Mouse (Mus musculus) left cerebral cortex, postnatal 25 days (tissue): ENCODE results near the gene Ubxn6. TPM values are rescaled to one million over a fixed set of nuclear protein-coding genes. Genes with fewer than 3 reads are reported as not detected.

ENCODE experiments used
- total RNA-seq, 2 experiments: library from RNA; stranded (reverse); gene quantifications; 2 replicates each; pipeline ENCODE4 v1.2.3; 2021

The Ubxn6 gene
- total RNA-seq, 2 experiments from 2014 or later, result 77.0 to 77.7 TPM

Other genes with a start within 250 kb of the Ubxn6 start
- gene Zfp119a, start 196.1 kb downstream of the Ubxn6 start, total RNA-seq, result 1 to 10 TPM; 7.1 TPM
- gene Zfp959, start 182.9 kb downstream of the Ubxn6 start, total RNA-seq, result 1 to 10 TPM; 7.6 to 7.7 TPM
- gene Zfp119b, start 125.5 kb downstream of the Ubxn6 start, total RNA-seq, result 1 to 10 TPM; 3.5 to 4.0 TPM
- 1 to 10 TPM; 2.1 to 2.5 TPM for gene Ebi3, start 122.4 kb downstream of the Ubxn6 start, total RNA-seq
- gene Yju2, start 115.9 kb downstream of the Ubxn6 start, total RNA-seq, result 10 to 100 TPM; 15.0 to 15.3 TPM
- gene Shd, start 104.6 kb downstream of the Ubxn6 start, total RNA-seq, result 10 to 100 TPM; 30.9 to 34.4 TPM
- gene Fsd1, start 88.5 kb downstream of the Ubxn6 start, total RNA-seq, result 10 to 100 TPM; 70.5 to 78.8 TPM
- gene Stap2, start 69.4 kb downstream of the Ubxn6 start, total RNA-seq, result 1 to 10 TPM; 1.9 to 3.0 TPM
- 100 to 1,000 TPM in 1 of 2 experiments, 10 to 100 TPM in 1; 97.4 to 104 TPM for gene Mpnd, start 69.3 kb downstream of the Ubxn6 start, total RNA-seq
- 10 to 100 TPM; 44.5 to 47.8 TPM for gene Sh3gl1, start 38.4 kb downstream of the Ubxn6 start, total RNA-seq
- 1 to 10 TPM; 1.7 to 1.9 TPM for gene Chaf1a, start 34.6 kb downstream of the Ubxn6 start, total RNA-seq
- 100 to 1,000 TPM in 1 of 2 experiments, 10 to 100 TPM in 1; 90.8 to 109 TPM for gene Hdgfl2, start 4.6 kb upstream of the Ubxn6 start, total RNA-seq
- 1 to 10 TPM; 1.4 to 1.6 TPM for gene Plin4, start 34.8 kb upstream of the Ubxn6 start, total RNA-seq
- under 1 TPM; 0.64 to 0.87 TPM for gene Plin5, start 42.6 kb upstream of the Ubxn6 start, total RNA-seq
- 1 to 10 TPM; 3.1 to 3.5 TPM for gene Lrg1, start 47.0 kb upstream of the Ubxn6 start, total RNA-seq
- 100 to 1,000 TPM; 131 TPM for gene Sema6b, start 65.3 kb upstream of the Ubxn6 start, total RNA-seq
- 1 to 10 TPM; 7.8 to 8.9 TPM for gene Tnfaip8l1, start 87.4 kb upstream of the Ubxn6 start, total RNA-seq
- gene Mydgf, start 108.9 kb upstream of the Ubxn6 start, total RNA-seq, result 10 to 100 TPM; 40.5 to 42.1 TPM
- gene Dpp9, start 143.9 kb upstream of the Ubxn6 start, total RNA-seq, result 10 to 100 TPM; 68.3 to 71.4 TPM
- 10 to 100 TPM; 33.5 to 34.1 TPM for gene Fem1a, start 181.8 kb upstream of the Ubxn6 start, total RNA-seq
- gene Ticam1, start 201.8 kb upstream of the Ubxn6 start, total RNA-seq, result 1 to 10 TPM; 5.2 to 5.4 TPM
- 10 to 100 TPM in 1 of 2 experiments, 1 to 10 TPM in 1; 7.6 to 10.3 TPM for gene Plin3, start 217.8 kb upstream of the Ubxn6 start, total RNA-seq
- not detected for gene Arrdc5, start 225.3 kb upstream of the Ubxn6 start, total RNA-seq
- gene Uhrf1, start 228.3 kb upstream of the Ubxn6 start, total RNA-seq, result 1 to 10 TPM in 1 of 2 experiments, under 1 TPM in 1; 0.69 to 1.1 TPM